Mouse (Mus musculus): Measurements from ENCODE around the gene Tmem145.

Tmem145 gene

GRCm38 (mm10) chr7:25275555-25276298 is 30.2 kb upstream of the Tmem145 start:
- peak in 1 of 2 experiments; percentile 58 for DNase-seq (ENCODE audit: low spot score in 2 of 2)

- peak in 1 of 2 experiments; percentile 59 for DNase-seq (ENCODE audit: low spot score in 2 of 2)
These were observed 28.5 kb upstream of the Tmem145 start for GRCm38 (mm10) chr7:25277405-25277804.

DNA sequence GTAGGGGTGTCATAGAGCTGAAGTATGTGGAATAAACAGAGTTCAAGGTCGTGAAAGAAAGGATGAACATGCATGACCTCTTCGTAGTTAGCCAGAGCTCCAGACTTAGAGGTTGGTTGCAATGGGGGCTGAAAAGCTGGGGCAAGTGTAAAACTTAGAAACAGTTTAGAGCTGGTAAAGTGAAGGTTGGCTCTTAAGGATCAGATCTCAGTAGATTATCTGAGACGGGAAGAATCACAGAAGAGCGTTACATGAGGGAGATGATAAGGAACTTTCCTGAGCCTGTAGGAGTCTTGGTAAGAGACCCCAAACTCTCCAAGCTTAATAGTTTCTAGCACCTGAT is 27.9 kb upstream of the Tmem145 start:
- no peak for DNase-seq (ENCODE audit: low spot score in 2 of 2)

GRCm38 (mm10) chr7:25278341-25279075 is 27.4 kb upstream of the Tmem145 start:
- DNase-seq (ENCODE audit: low spot score in 2 of 2): peak; percentile 86 to 89

DNA sequence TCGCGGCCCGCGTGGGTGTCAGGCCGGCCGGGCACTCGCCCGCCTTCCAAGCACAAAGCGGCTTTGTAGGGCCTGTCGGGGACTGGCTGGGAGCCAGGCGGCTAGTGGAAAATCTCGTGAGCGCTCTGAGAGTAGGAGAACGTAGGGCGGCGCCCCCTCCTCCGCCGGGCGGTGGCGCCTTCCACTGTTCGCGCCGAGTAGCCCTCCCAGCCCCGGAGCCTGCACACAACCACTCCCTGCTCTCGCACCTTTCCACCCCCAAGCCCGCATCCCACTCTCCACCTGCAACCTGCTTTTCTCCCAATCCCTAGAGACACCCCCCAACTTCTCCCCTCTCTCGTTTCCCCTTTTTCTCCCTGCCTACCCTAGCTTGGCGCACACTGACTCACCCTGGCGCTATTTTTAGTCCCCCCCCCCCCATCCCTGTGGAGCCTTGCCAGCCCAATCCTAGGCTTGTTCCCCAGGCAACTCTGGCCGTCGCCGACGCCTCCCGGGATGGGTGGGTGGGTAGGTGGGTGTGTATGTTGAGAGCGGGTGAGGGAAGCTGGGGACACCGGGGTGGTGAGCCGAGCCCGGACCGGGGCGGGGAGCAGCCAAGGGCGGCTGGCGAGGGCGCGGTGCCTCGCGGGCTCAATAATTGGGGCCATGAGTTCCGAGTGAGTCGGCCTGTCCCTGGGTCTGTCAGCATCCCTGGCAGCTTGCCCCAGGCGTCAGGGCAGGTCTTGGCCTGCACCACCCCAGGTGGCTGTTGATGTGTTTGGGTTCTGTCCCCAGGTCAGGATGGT is 26.6 kb upstream of the Tmem145 start:
- peak; percentile 82 to 90 for DNase-seq (ENCODE audit: low spot score in 2 of 2)

GRCm38 (mm10) chr7:25279861-25280791 is 25.8 kb upstream of the Tmem145 start:
- DNase-seq (ENCODE audit: low spot score in 2 of 2): peak; percentile 23 to 73

GRCm38 (mm10) chr7:25281166-25281733 is 24.7 kb upstream of the Tmem145 start:
- DNase-seq (ENCODE audit: low spot score in 2 of 2): peak; percentile 17 to 66

GRCm38 (mm10) chr7:25281734-25282601 is 23.9 kb upstream of the Tmem145 start:
- peak; percentile 99 for DNase-seq (ENCODE audit: low spot score in 2 of 2)

GRCm38 (mm10) chr7:25282731-25283211 is 23.1 kb upstream of the Tmem145 start:
- DNase-seq (ENCODE audit: low spot score in 2 of 2): peak; percentile 59 to 81

GRCm38 (mm10) chr7:25283637-25284036 is 22.3 kb upstream of the Tmem145 start:
- DNase-seq (ENCODE audit: low spot score in 2 of 2): peak; percentile 35 to 71

- DNase-seq (ENCODE audit: low spot score in 2 of 2): peak in 1 of 2 experiments; percentile 14
These were observed 21.7 kb upstream of the Tmem145 start for GRCm38 (mm10) chr7:25284171-25284570.

GRCm38 (mm10) chr7:25284766-25285165 is 21.1 kb upstream of the Tmem145 start:
- peak; percentile 16 to 69 for DNase-seq (ENCODE audit: low spot score in 2 of 2)

GRCm38 (mm10) chr7:25285511-25286238 is 20.2 kb upstream of the Tmem145 start:
- peak; percentile 12 to 63 for DNase-seq (ENCODE audit: low spot score in 2 of 2)

GRCm38 (mm10) chr7:25286989-25287388 is 18.9 kb upstream of the Tmem145 start:
- DNase-seq (ENCODE audit: low spot score in 2 of 2): peak in 1 of 2 experiments; percentile 59

GRCm38 (mm10) chr7:25288011-25288410 is 17.9 kb upstream of the Tmem145 start:
- DNase-seq (ENCODE audit: low spot score in 2 of 2): peak in 1 of 2 experiments; percentile 58

DNA sequence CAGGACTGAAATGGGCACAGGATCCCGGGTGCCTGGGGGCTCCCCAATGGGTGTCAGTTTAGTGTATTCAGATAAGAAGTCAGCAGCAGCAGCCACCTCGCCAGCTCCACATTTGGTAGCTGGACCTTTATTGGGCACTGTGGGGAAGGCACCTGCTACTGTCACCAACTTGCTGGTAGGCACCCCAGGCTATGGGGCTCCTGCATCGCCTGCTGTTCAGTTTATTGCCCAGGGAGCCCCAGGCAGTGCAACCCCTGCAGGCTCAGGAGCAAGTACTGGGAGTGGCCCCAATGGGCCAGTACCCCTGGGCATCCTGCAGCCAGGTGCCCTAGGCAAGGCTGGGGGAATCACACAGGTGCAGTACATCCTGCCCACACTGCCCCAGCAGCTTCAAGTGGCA is 17.2 kb upstream of the Tmem145 start:
- no peak for DNase-seq (ENCODE audit: low spot score in 2 of 2)

- DNase-seq (ENCODE audit: low spot score in 2 of 2): peak in 1 of 2 experiments; percentile 55
These were observed 16.0 kb upstream of the Tmem145 start for GRCm38 (mm10) chr7:25289925-25290324.

GRCm38 (mm10) chr7:25290463-25290862 is 15.4 kb upstream of the Tmem145 start:
- DNase-seq (ENCODE audit: low spot score in 2 of 2): peak in 1 of 2 experiments; percentile 53

- peak; percentile 60 to 75 for DNase-seq (ENCODE audit: low spot score in 2 of 2)
These were observed 15.0 kb upstream of the Tmem145 start for GRCm38 (mm10) chr7:25290911-25291310.
